Mouse (Mus musculus): ENCODE results near the gene Clk3.

GRCm38 (mm10) chr9:57712194-57712593 is 53.5 kb downstream of the Clk3 start:
- TF ChIP-seq ZC3H11A (IDR thresholded peaks at IDR 0.05; ENCODE audit: borderline replicate concordance, low read depth, low read length) (no peak), MAFK (IDR thresholded peaks at IDR 0.05; ENCODE audit: insufficient read depth, low read depth, low read length) (peak; percentile 79), CHD2 (IDR thresholded peaks at IDR 0.05; ENCODE audit: low read depth, low read length) (no peak), ZNF384 (IDR thresholded peaks at IDR 0.05; ENCODE audit: low read depth, low read length) (no peak)

Data from ES-E14 (cell line).